Mouse (Mus musculus) left cerebral cortex, adult 18-20 months (tissue): Measurements from ENCODE around the gene Zfr2. TPM values are rescaled to one million over a fixed set of nuclear protein-coding genes. Genes with fewer than 3 reads are reported as not detected.

Source experiments
- DNase-seq, 2 experiments: peaks; one replicate each; pipeline ENCODE4 v3.0.0; 2021 to 2022; ENCODE audit warnings: low spot score in 2 of 2, mixed read lengths in 1 of 2
- microRNA-seq, 2 experiments: library from miRNA; unstranded; fragments of <30 nt; microRNA quantifications; one replicate each; pipeline ENCODE4 v1.2.0; 2021
- total RNA-seq, 2 experiments: library from RNA; stranded (reverse); gene quantifications; 2 replicates each; pipeline ENCODE4 v1.2.3; 2021

Gene Zfr2
- total RNA-seq, 2 experiments from 2014 or later, result 59.2 to 65.5 TPM

GRCm38 (mm10) chr10:81301321-81301720, 68.4 kb downstream of the Zfr2 start:
- DNase-seq, result no peak

Small RNA genes lying within 50 kb of the gene (microRNA-seq; reads per million reads assigned to microRNA genes)
- gene Mir3057, result 20.4 to 29.8 reads per million in 2 experiments

Other genes with a start within 250 kb of the Zfr2 start
- 100 to 1,000 TPM; 107 to 137 TPM for gene Gng7, start 218.2 kb upstream of the Zfr2 start, total RNA-seq
- 100 to 1,000 TPM; 104 to 113 TPM for gene Diras1, start 207.5 kb upstream of the Zfr2 start, total RNA-seq
- gene Slc39a3, start 195.7 kb upstream of the Zfr2 start, total RNA-seq, result 10 to 100 TPM; 56.9 to 60.1 TPM
- 100 to 1,000 TPM; 178 to 182 TPM for gene Sgta, start 173.0 kb upstream of the Zfr2 start, total RNA-seq
- 10 to 100 TPM; 43.9 to 49.4 TPM for gene Thop1, start 163.1 kb upstream of the Zfr2 start, total RNA-seq
- under 1 TPM; 0.35 to 0.67 TPM for gene Creb3l3, start 134.3 kb upstream of the Zfr2 start, total RNA-seq
- gene Map2k2, start 127.2 kb upstream of the Zfr2 start, total RNA-seq, result 100 to 1,000 TPM; 133 to 137 TPM
- 100 to 1,000 TPM; 135 to 137 TPM for gene Zbtb7a, start 97.9 kb upstream of the Zfr2 start, total RNA-seq
- gene Pias4, start 65.2 kb upstream of the Zfr2 start, total RNA-seq, result 10 to 100 TPM; 27.8 to 28.8 TPM
- gene Eef2, start 56.5 kb upstream of the Zfr2 start, total RNA-seq, result 100 to 1,000 TPM; 899 to 919 TPM
- 10 to 100 TPM; 77.4 to 80.3 TPM for gene Dapk3, start 50.1 kb upstream of the Zfr2 start, total RNA-seq
- gene 4930442H23Rik, start 49.3 kb upstream of the Zfr2 start, total RNA-seq, result not detected
- gene Nmrk2, start 31.1 kb upstream of the Zfr2 start, total RNA-seq, result not detected
- gene Atcay, start 2.3 kb upstream of the Zfr2 start, total RNA-seq, result 100 to 1,000 TPM; 197 to 204 TPM
- gene Matk, start 19.8 kb downstream of the Zfr2 start, total RNA-seq, result 100 to 1,000 TPM; 187 to 195 TPM
- gene Mrpl54, start 33.8 kb downstream of the Zfr2 start, total RNA-seq, result 10 to 100 TPM; 38.8 to 43.5 TPM
- gene Apba3, start 33.8 kb downstream of the Zfr2 start, total RNA-seq, result 10 to 100 TPM; 36.7 to 42.7 TPM
- gene Tjp3, start 58.4 kb downstream of the Zfr2 start, total RNA-seq, result under 1 TPM; 0.16 to 0.23 TPM
- gene Pip5k1c, start 59.8 kb downstream of the Zfr2 start, total RNA-seq, result 100 to 1,000 TPM; 415 to 417 TPM
- gene Cactin, start 87.9 kb downstream of the Zfr2 start, total RNA-seq, result 10 to 100 TPM; 30.5 to 34.6 TPM
- 1 to 10 TPM; 1.1 to 1.5 TPM for gene Tbxa2r, start 95.6 kb downstream of the Zfr2 start, total RNA-seq
- 1 to 10 TPM; 2.5 to 3.6 TPM for gene Gipc3, start 110.1 kb downstream of the Zfr2 start, total RNA-seq
- 10 to 100 TPM; 28.9 to 30.5 TPM for gene Hmg20b, start 117.3 kb downstream of the Zfr2 start, total RNA-seq
- gene Mfsd12, start 124.3 kb downstream of the Zfr2 start, total RNA-seq, result 10 to 100 TPM; 38.1 to 42.0 TPM
- 1 to 10 TPM; 1.2 to 1.3 TPM for gene 4930404N11Rik, start 132.7 kb downstream of the Zfr2 start, total RNA-seq
- gene Fzr1, start 145.4 kb downstream of the Zfr2 start, total RNA-seq, result 10 to 100 TPM; 71.1 to 72.1 TPM
- 10 to 100 TPM; 87.4 to 97.6 TPM for gene Dohh, start 151.3 kb downstream of the Zfr2 start, total RNA-seq
- gene Gm48551, start 151.3 kb downstream of the Zfr2 start, total RNA-seq, result 1 to 10 TPM; 3.1 to 3.8 TPM
- 1 to 10 TPM; 2.7 to 2.8 TPM for gene Gm48552, start 155.8 kb downstream of the Zfr2 start, total RNA-seq
- 1 to 10 TPM; 1.1 to 1.2 TPM for gene Smim24, start 159.9 kb downstream of the Zfr2 start, total RNA-seq
- 10 to 100 TPM; 84.7 to 91.7 TPM for gene Nfic, start 222.5 kb downstream of the Zfr2 start, total RNA-seq
- gene Celf5, start 249.6 kb downstream of the Zfr2 start, total RNA-seq, result 100 to 1,000 TPM; 242 to 259 TPM